Mouse (Mus musculus): ENCODE measurements around the gene Arl4d.

GRCm38 (mm10) chr11:101695906-101696661, 30.7 kb downstream of the Arl4d start:
- no peak for TF ChIP-seq CTCF (IDR thresholded peaks at IDR 0.05; ENCODE audit: control insufficient read depth, insufficient read depth, insufficient replicate concordance, low read depth, low read length)
- TF ChIP-seq POLR2A (IDR thresholded peaks at IDR 0.05; ENCODE audit: control insufficient read depth, low read depth, low read length): no peak
